Mouse (Mus musculus) retina, postnatal 7 days (tissue): ENCODE data around the gene Eml2.

Experiments used
- DNase-seq: peaks from one replicate; pipeline ENCODE4 v3.0.0-alpha.2; 2012; ENCODE audit warnings: low read depth, low spot score

Eml2 gene

GRCm38 (mm10) chr7:19202065-19202850 is 26.0 kb downstream of the Eml2 start:
- no peak for DNase-seq

GRCm38 (mm10) chr7:19208201-19208910 is 32.1 kb downstream of the Eml2 start:
- no peak for DNase-seq

- peak; percentile 70 for DNase-seq
Observed at GRCm38 (mm10) chr7:19208944-19209472, 32.8 kb downstream of the Eml2 start.

- no peak for DNase-seq
Observed at GRCm38 (mm10) chr7:19209494-19209893, 33.3 kb downstream of the Eml2 start.

- DNase-seq = no peak
Observed at GRCm38 (mm10) chr7:19210010-19210409, 33.8 kb downstream of the Eml2 start.

- DNase-seq = no peak
Observed at GRCm38 (mm10) chr7:19211041-19211675, 34.9 kb downstream of the Eml2 start.

- no peak for DNase-seq
Observed at GRCm38 (mm10) chr7:19211996-19212755, 36.0 kb downstream of the Eml2 start, which contains the start of gene Gpr4. Gene Gpr4 (plus strand): TSS chr7:19212538.

GRCm38 (mm10) chr7:19213385-19213784 is 37.2 kb downstream of the Eml2 start:
- no peak for DNase-seq

- DNase-seq = no peak
Observed at GRCm38 (mm10) chr7:19214369-19214768, 38.1 kb downstream of the Eml2 start.

GRCm38 (mm10) chr7:19214940-19215339 is 38.7 kb downstream of the Eml2 start:
- no peak for DNase-seq

GRCm38 (mm10) chr7:19217492-19217891 is 41.3 kb downstream of the Eml2 start:
- no peak for DNase-seq

GRCm38 (mm10) chr7:19217944-19218343 is 41.7 kb downstream of the Eml2 start:
- no peak for DNase-seq

GRCm38 (mm10) chr7:19220061-19220460 is 43.8 kb downstream of the Eml2 start:
- DNase-seq = no peak

- DNase-seq = no peak
Observed at GRCm38 (mm10) chr7:19222189-19222588, 46.0 kb downstream of the Eml2 start.

GRCm38 (mm10) chr7:19222875-19223274 is 46.7 kb downstream of the Eml2 start:
- no peak for DNase-seq

GRCm38 (mm10) chr7:19224933-19225332 is 48.7 kb downstream of the Eml2 start:
- DNase-seq = no peak

- no peak for DNase-seq
Observed at GRCm38 (mm10) chr7:19226817-19227797, 50.9 kb downstream of the Eml2 start.

- DNase-seq = peak; percentile 100
Observed at GRCm38 (mm10) chr7:19227883-19228792, 51.9 kb downstream of the Eml2 start, which contains the start of gene Opa3. Gene Opa3 (plus strand): TSS chr7:19228334.

GRCm38 (mm10) chr7:19228793-19229148 is 52.5 kb downstream of the Eml2 start:
- DNase-seq = no peak
